Mouse (Mus musculus): ENCODE data around the gene Tmem178. TPM values are rescaled to one million over a fixed set of nuclear protein-coding genes. Genes with fewer than 3 reads are reported as not detected.

Tmem178 gene
- total and polyA plus RNA-seq, 3 experiments: 0.28 TPM; not detected in 2

DNA sequence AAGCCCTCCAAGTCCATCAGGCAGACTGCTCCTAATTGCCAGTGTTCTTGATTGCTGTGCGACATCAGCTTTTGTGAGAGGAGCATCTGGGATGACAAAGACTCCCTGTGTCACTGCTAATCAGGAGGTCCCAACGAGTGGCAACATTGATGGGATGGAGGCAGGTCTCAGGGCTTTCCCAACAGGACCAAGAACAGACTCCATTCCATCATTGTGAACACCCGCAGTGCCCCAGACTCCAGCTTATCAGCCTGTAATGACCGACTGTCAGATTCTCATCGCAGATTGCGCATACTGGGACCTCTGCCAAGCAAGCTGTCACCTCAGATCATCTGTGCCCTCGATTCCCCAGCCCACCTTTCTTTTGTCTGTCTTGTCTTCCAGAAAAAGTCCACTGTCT lies 7.9 kb downstream of the Tmem178 start:
- H3K27ac ChIP-seq (ENCODE audit: control insufficient read depth, low read depth, low read length): no peak overlapping the region
- TF ChIP-seq MAFK (IDR thresholded peaks at IDR 0.05; ENCODE audit: borderline replicate concordance, low read depth, low read length) (no peak), ZKSCAN1 (IDR thresholded peaks at IDR 0.05; ENCODE audit: low read depth, low read length) (no peak), RAD21 (IDR thresholded peaks at IDR 0.05; ENCODE audit: low read depth, low read length) (no peak)

DNA sequence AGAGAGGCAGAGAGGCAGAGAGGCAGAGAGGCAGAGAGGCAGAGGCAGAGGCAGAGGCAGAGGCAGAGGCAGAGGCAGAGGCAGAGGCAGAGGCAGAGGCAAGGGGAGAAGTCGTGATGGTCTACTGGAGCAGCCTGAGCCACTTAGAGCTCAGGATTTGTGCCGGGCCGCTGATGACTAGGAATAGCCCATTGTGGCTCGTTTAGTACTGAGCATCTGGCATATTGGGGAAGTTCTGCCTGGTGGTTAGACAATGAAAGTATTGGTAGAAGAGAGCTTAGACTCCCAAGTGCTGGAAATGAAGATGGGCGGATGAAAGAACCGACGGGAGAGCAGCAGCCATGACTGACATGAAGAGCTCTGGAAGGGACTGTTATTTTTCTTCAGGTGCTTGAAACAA lies 11.0 kb downstream of the Tmem178 start:
- Histone ChIP-seq H3K4me3 (ENCODE audit: control insufficient read depth in 1 of 2, insufficient read depth in 1 of 2, low read depth in 2 of 2, low read length in 2 of 2) (no peak overlapping the region), H3K27me3 (ENCODE audit: control insufficient read depth in 1 of 2, insufficient read depth in 2 of 2, low read length in 2 of 2) (no peaks in the 10 kb centered on the region), H3K4me1 (ENCODE audit: control insufficient read depth in 1 of 2, insufficient read depth in 2 of 2, low read length in 2 of 2) (no peaks in the 10 kb centered on the region), H3K27ac (ENCODE audit: control insufficient read depth, low read depth, low read length) (no peak overlapping the region), H3K9me3 (replicated peaks; ENCODE audit: insufficient read depth, low read length) (no peaks in the 10 kb centered on the region), H3K79me2 (ENCODE audit: control insufficient read depth, insufficient read depth, low read length, poor library complexity) (no peaks in the 10 kb centered on the region), H3K36me3 (ENCODE audit: control insufficient read depth in 1 of 2, insufficient read depth in 2 of 2, low read length in 2 of 2) (no peaks in the 10 kb centered on the region), H3K9ac (ENCODE audit: control insufficient read depth, low read depth, low read length, poor library complexity, severe bottlenecking) (no peak overlapping the region)
- DNase-seq (ENCODE audit: low read depth, low spot score): no peak
- TF ChIP-seq SMC3 (IDR thresholded peaks at IDR 0.05; ENCODE audit: low read depth, low read length) (no peak), SIN3A (IDR thresholded peaks at IDR 0.05; ENCODE audit: low read length) (no peak), TAL1 (IDR thresholded peaks at IDR 0.05; ENCODE audit: low read length) (no peak), ZC3H11A (IDR thresholded peaks at IDR 0.05; ENCODE audit: low read depth, low read length) (no peak), MAFK (IDR thresholded peaks at IDR 0.05; ENCODE audit: borderline replicate concordance, low read depth, low read length) (no peak), CHD2 (IDR thresholded peaks at IDR 0.05; ENCODE audit: low read length) (no peak), UBTF (IDR thresholded peaks at IDR 0.05; ENCODE audit: borderline replicate concordance, insufficient read depth, low read depth, low read length) (no peak), E2F4 (IDR thresholded peaks at IDR 0.05; ENCODE audit: borderline replicate concordance, low read depth, low read length) (no peak), JUND (IDR thresholded peaks at IDR 0.05; ENCODE audit: low read depth, low read length) (no peak), TBP (IDR thresholded peaks at IDR 0.05; ENCODE audit: low read depth, low read length) (no peak), MYB (IDR thresholded peaks at IDR 0.05; ENCODE audit: low read depth, low read length) (no peak), CHD1 (IDR thresholded peaks at IDR 0.05; ENCODE audit: low read depth, low read length) (no peak), USF1 (IDR thresholded peaks at IDR 0.05; ENCODE audit: low read depth, low read length) (no peak), KAT2A (conservative IDR thresholded peaks at IDR 0.05; ENCODE audit: low read depth, low read length) (no peak), ELF1 (IDR thresholded peaks at IDR 0.05; ENCODE audit: low read depth, low read length) (no peak), MAZ (IDR thresholded peaks at IDR 0.05; ENCODE audit: low read depth, low read length) (no peak), MXI1 (IDR thresholded peaks at IDR 0.05; ENCODE audit: low read depth, low read length) (no peak)

More for the DNA sequence above, 7.9 kb downstream of the Tmem178 start:
- no peak for DNase-seq (ENCODE audit: low read depth, low spot score)
- no peak overlapping the region for H3K9ac ChIP-seq (ENCODE audit: control insufficient read depth, low read depth, low read length, poor library complexity, severe bottlenecking)
- no peaks in the 10 kb centered on the region for H3K27me3 ChIP-seq (ENCODE audit: control insufficient read depth in 1 of 2, insufficient read depth in 2 of 2, low read length in 2 of 2)
- H3K4me3 ChIP-seq (ENCODE audit: control insufficient read depth in 1 of 2, insufficient read depth in 1 of 2, low read depth in 2 of 2, low read length in 2 of 2): no peak overlapping the region
- H3K4me1 ChIP-seq (ENCODE audit: control insufficient read depth in 1 of 2, insufficient read depth in 2 of 2, low read length in 2 of 2): no peaks in the 10 kb centered on the region
- H3K36me3 ChIP-seq (ENCODE audit: control insufficient read depth in 1 of 2, insufficient read depth in 2 of 2, low read length in 2 of 2): no peaks in the 10 kb centered on the region
- no peaks in the 10 kb centered on the region for H3K79me2 ChIP-seq (ENCODE audit: control insufficient read depth, insufficient read depth, low read length, poor library complexity)
- H3K9me3 ChIP-seq (replicated peaks; ENCODE audit: insufficient read depth, low read length): no peaks in the 10 kb centered on the region

Measured in MEL (cell line).